Mouse (Mus musculus): ENCODE data around the gene Gng12.

GRCm38 (mm10) chr6:66965203-66965602 lies 69.0 kb downstream of the Gng12 start:
- TF ChIP-seq POLR2A (IDR thresholded peaks at IDR 0.05; ENCODE audit: borderline replicate concordance, control insufficient read depth, low read depth, low read length) (no peak), CTCF (IDR thresholded peaks at IDR 0.05; ENCODE audit: control insufficient read depth, insufficient read depth, low read length) (no peak)

Measured in bone marrow, adult 2 months (tissue).